Mouse (Mus musculus): ENCODE measurements around the gene Scaf11. TPM values are rescaled to one million over a fixed set of nuclear protein-coding genes. Genes with fewer than 3 reads are reported as not detected.

Scaf11 gene
- polyA plus RNA-seq, 1 experiment from 2014 or later, result 35.6 TPM

GRCm38 (mm10) chr15:96468316-96468715 lies 7.7 kb upstream of the Scaf11 start:
- H3K4me1 ChIP-seq (ENCODE audit: insufficient read depth), result no peaks in the 10 kb centered on the region
- ATAC-seq, result 0 out of 2 replicates have a peak, but pooled peaks have one; percentile 25
- no peak overlapping the region for H3K9ac ChIP-seq (replicated peaks)
- no peak for TF ChIP-seq CTCF (IDR thresholded peaks at IDR 0.05; ENCODE audit: low read depth)
- no peak for TF ChIP-seq EP300 (IDR thresholded peaks at IDR 0.05; ENCODE audit: low read depth)
- H3K36me3 ChIP-seq (replicated peaks; ENCODE audit: insufficient read depth, low read length), result no peaks in the 10 kb centered on the region
- 69% methylated on average over 2 of the region's 2 CpGs for WGBS (ENCODE audit: insufficient replicate concordance)
- H3K4me2 ChIP-seq (ENCODE audit: low read depth, low read length), result no peak overlapping the region
- H3K27me3 ChIP-seq (ENCODE audit: insufficient read depth, low read length), result no peaks in the 10 kb centered on the region
- no peak overlapping the region for H3K4me3 ChIP-seq (ENCODE audit: low read depth, low read length)
- peak overlapping the region; percentile 35; the same call in 1 of the 2 replicates for H3K27ac ChIP-seq (ENCODE audit: low read depth)
- H3K9me3 ChIP-seq (ENCODE audit: low read length), result no peaks in the 10 kb centered on the region
- DNase-seq, result no peak

GRCm38 (mm10) chr15:96467844-96468243 lies 7.2 kb upstream of the Scaf11 start:
- Histone ChIP-seq H3K36me3 (replicated peaks; ENCODE audit: insufficient read depth, low read length) (no peaks in the 10 kb centered on the region), H3K9me3 (ENCODE audit: low read length) (no peaks in the 10 kb centered on the region), H3K9ac (replicated peaks) (no peak overlapping the region), H3K27me3 (ENCODE audit: insufficient read depth, low read length) (no peaks in the 10 kb centered on the region), H3K4me2 (ENCODE audit: low read depth, low read length) (no peak overlapping the region), H3K4me3 (ENCODE audit: low read depth, low read length) (no peak overlapping the region), H3K27ac (ENCODE audit: low read depth) (0 out of 2 replicates have a peak overlapping the region, but pooled peaks have one; percentile 35), H3K4me1 (ENCODE audit: insufficient read depth) (no peaks in the 10 kb centered on the region)
- ATAC-seq, result no peak
- no peak for DNase-seq
- TF ChIP-seq CTCF (IDR thresholded peaks at IDR 0.05; ENCODE audit: low read depth) (no peak), EP300 (IDR thresholded peaks at IDR 0.05; ENCODE audit: low read depth) (no peak)
- 69% methylated on average over 5 of the region's 5 CpGs for WGBS (ENCODE audit: insufficient replicate concordance)

- TF ChIP-seq EP300 (IDR thresholded peaks at IDR 0.05; ENCODE audit: low read depth) (no peak), CTCF (IDR thresholded peaks at IDR 0.05; ENCODE audit: low read depth) (no peak)
Observed at GRCm38 (mm10) chr15:96466362-96466903, 5.8 kb upstream of the Scaf11 start.

GRCm38 (mm10) chr15:96465076-96465475 lies 4.4 kb upstream of the Scaf11 start:
- H3K36me3 ChIP-seq (replicated peaks; ENCODE audit: insufficient read depth, low read length), result no peaks in the 10 kb centered on the region
- H3K9me3 ChIP-seq (ENCODE audit: low read length), result no peaks in the 10 kb centered on the region
- H3K9ac ChIP-seq (replicated peaks), result no peak overlapping the region
- no peak overlapping the region for H3K4me2 ChIP-seq (ENCODE audit: low read depth, low read length)
- TF ChIP-seq EP300 (IDR thresholded peaks at IDR 0.05; ENCODE audit: low read depth), result no peak
- no peak for TF ChIP-seq CTCF (IDR thresholded peaks at IDR 0.05; ENCODE audit: low read depth)
- peaks cover 7% of the 10 kb centered on the region; the same call in 1 of the 2 replicates for H3K4me1 ChIP-seq (ENCODE audit: insufficient read depth)
- WGBS (ENCODE audit: insufficient replicate concordance), result 87% methylated on average over 11 of the region's 11 CpGs
- H3K27me3 ChIP-seq (ENCODE audit: insufficient read depth, low read length), result no peaks in the 10 kb centered on the region
- H3K4me3 ChIP-seq (ENCODE audit: low read depth, low read length), result no peak overlapping the region
- no peak overlapping the region for H3K27ac ChIP-seq (ENCODE audit: low read depth)
- DNase-seq (no peak), ATAC-seq (no peak)

More at GRCm38 (mm10) chr15:96466362-96466903, 5.8 kb upstream of the Scaf11 start:
- Histone ChIP-seq H3K27ac (ENCODE audit: low read depth) (no peak overlapping the region), H3K4me3 (ENCODE audit: low read depth, low read length) (no peak overlapping the region), H3K27me3 (ENCODE audit: insufficient read depth, low read length) (no peaks in the 10 kb centered on the region), H3K4me2 (ENCODE audit: low read depth, low read length) (no peak overlapping the region), H3K9me3 (ENCODE audit: low read length) (no peaks in the 10 kb centered on the region), H3K9ac (replicated peaks) (no peak overlapping the region), H3K4me1 (ENCODE audit: insufficient read depth) (peaks cover 7% of the 10 kb centered on the region; the same call in 1 of the 2 replicates), H3K36me3 (replicated peaks; ENCODE audit: insufficient read depth, low read length) (no peaks in the 10 kb centered on the region)
- WGBS (ENCODE audit: insufficient replicate concordance), result 69% methylated on average over 13 of the region's 13 CpGs
- DNase-seq, result no peak
- ATAC-seq, result no peak

GRCm38 (mm10) chr15:96463821-96464220 lies 3.2 kb upstream of the Scaf11 start:
- no peaks in the 10 kb centered on the region for H3K36me3 ChIP-seq (replicated peaks; ENCODE audit: insufficient read depth, low read length)
- H3K4me1 ChIP-seq (ENCODE audit: insufficient read depth), result peaks cover 9% of the 10 kb centered on the region
- no peaks in the 10 kb centered on the region for H3K27me3 ChIP-seq (ENCODE audit: insufficient read depth, low read length)
- no peaks in the 10 kb centered on the region for H3K9me3 ChIP-seq (ENCODE audit: low read length)
- no peak for DNase-seq
- no peak overlapping the region for H3K4me3 ChIP-seq (ENCODE audit: low read depth, low read length)
- no peak overlapping the region for H3K27ac ChIP-seq (ENCODE audit: low read depth)
- no peak for ATAC-seq
- TF ChIP-seq CTCF (IDR thresholded peaks at IDR 0.05; ENCODE audit: low read depth) (no peak), EP300 (IDR thresholded peaks at IDR 0.05; ENCODE audit: low read depth) (no peak)
- H3K4me2 ChIP-seq (ENCODE audit: low read depth, low read length), result no peak overlapping the region
- 93% methylated on average over 15 of the region's 15 CpGs for WGBS (ENCODE audit: insufficient replicate concordance)
- H3K9ac ChIP-seq (replicated peaks), result no peak overlapping the region

GRCm38 (mm10) chr15:96462611-96463010 lies 2.0 kb upstream of the Scaf11 start:
- H3K4me1 ChIP-seq (ENCODE audit: insufficient read depth), result peaks cover 20% of the 10 kb centered on the region
- DNase-seq (no peak), ATAC-seq (no peak)
- WGBS (ENCODE audit: insufficient replicate concordance), result 65% methylated on average over 3 of the region's 3 CpGs
- H3K9me3 ChIP-seq (ENCODE audit: low read length), result no peaks in the 10 kb centered on the region
- H3K27ac ChIP-seq (ENCODE audit: low read depth), result 0 out of 2 replicates have a peak overlapping the region, but pooled peaks have one; percentile 19
- H3K27me3 ChIP-seq (ENCODE audit: insufficient read depth, low read length), result no peaks in the 10 kb centered on the region
- no peaks in the 10 kb centered on the region for H3K36me3 ChIP-seq (replicated peaks; ENCODE audit: insufficient read depth, low read length)
- H3K4me2 ChIP-seq (ENCODE audit: low read depth, low read length), result 0 out of 2 replicates have a peak overlapping the region, but pooled peaks have one; percentile 94
- TF ChIP-seq CTCF (IDR thresholded peaks at IDR 0.05; ENCODE audit: low read depth) (no peak), EP300 (IDR thresholded peaks at IDR 0.05; ENCODE audit: low read depth) (no peak)
- no peak overlapping the region for H3K4me3 ChIP-seq (ENCODE audit: low read depth, low read length)
- no peak overlapping the region for H3K9ac ChIP-seq (replicated peaks)

All from liver, postnatal 0 days (tissue).